Mouse (Mus musculus) frontal cortex, postnatal 36 days (tissue): Measurements from ENCODE around the gene Myo19.
"Not testable (repeated sequence)": the region's sequence is repeated elsewhere in the genome, so short reads cannot be mapped to it uniquely, and the experiment has no call there.

ENCODE experiments used
- DNase-seq, 2 experiments: peaks; one replicate each; pipeline ENCODE4 v3.0.0; 2022; ENCODE audit warnings: low spot score in 2 of 2

Myo19 gene

DNA sequence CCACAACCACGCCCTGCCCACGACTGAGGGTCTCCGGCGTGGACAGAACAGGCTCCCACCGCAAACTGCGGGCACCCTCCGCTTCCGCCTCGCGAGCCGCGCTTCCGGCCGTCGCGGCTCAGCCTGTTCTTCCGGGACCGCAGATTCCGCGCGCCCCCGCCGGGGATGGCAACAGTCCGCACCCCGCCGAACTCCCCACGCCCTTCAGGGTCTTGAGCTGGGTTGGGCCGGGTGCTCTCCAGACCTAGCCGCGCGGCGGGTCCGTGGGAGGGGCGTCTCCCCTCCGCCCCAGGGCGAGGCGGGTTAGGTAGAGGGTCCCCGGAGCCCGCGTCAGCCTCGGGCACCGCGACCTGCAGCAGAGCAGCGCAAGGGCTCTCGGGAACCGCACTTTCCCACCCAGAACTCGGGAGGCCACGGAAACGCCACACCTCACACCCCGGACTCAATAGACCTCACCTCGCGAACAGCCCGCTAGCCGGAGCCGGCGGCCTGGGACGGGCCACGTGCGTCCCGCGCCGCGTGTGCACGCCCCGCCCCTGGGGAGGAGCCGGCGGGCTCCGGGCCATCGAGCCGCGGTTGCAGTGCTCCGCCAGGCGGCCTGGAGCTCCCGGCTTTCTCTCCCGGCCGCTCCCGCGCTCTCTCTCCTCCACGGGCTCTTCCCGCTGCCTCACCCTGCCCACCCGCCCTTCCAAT, at the start of gene Myo19, which contains the start of gene Pigw:
TSS of gene Myo19 (plus strand) at position 377 of the 693 bp plus-strand sequence.
TSS of gene Pigw (minus strand) at position 514 of the 693 bp plus-strand sequence.
- peak; percentile 75 to 78 for DNase-seq

DNA sequence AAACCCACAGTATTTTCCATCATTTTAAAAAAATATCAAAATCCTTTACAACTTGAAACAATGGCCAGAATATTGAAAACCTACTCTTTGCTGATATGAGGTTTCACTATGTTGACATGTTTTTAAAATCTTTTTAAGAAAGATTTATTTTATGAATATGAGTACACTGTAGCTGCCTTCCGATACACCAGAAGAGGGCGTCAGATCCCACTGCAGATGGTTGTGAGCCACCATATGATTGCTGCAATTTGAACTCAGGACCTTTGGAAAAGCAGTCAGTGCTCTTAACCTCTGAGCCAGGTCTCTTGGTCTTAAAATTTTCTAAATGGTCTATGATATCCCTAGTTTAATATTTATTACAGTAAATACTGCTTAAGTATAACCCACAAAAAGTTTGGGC, 40.6 kb upstream of the Myo19 start:
- no peak for DNase-seq

DNA sequence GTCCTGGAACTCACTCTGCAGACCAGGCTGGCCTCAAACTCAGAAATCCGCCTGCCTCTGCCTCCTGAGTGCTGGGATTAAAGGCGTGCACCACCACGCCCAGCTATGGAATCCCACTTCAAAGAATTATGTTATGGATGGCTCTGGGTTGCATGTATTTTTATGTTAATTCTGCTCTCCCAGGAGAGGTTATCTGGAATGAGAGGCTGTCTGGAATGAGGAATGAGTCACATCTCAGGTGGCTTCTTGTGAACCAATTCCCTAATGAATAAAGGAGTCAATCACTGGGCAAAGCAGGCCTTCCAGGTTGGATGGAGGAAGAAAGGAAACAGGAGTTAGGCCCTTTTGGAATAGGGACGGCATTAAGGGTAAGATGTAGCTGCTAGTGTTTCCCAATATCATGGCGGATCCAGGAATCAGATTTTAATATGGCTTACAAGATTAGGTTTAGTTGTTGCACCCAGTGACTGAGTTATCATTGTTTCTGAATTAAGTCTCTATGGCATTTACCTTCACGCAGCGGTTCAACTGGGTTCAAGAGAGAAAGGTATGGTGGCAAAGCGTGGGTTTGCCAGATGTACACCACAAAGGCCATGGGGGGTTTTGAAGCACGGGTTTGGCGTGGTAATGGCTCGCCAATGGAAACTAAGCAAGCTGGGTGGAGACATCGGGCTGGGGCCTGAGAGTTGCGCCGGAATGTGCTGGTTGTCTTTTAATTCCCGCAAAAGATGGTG, 33.0 kb upstream of the Myo19 start:
- no peak for DNase-seq

DNA sequence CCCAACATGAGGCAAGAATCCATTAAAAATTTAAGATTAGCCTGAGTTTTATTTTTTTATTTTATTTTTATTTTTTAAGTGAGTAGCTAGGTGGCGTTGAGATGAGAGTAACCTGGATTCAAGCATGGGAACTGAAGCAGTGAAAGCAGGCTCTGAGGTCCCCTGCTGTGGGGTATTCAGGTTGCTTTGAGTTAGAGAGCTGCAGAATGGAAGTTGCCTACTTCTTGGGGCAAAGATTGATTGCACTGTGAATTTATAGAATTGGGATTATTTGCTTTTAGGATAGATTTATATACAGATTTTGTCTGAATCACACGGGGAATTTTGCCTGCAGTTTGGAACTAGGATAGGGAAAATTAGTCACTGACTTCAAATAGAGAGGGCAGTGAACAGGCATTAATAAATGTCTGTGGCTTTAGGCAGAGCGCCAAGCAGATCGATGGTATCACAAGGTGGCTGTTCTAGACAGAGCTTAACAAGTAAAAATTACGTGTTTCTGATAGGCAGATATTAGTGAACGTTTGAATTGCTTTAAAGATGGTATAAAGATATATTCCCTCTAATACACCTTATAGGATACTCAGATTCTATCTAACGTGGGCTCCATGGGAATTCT, 32.4 kb upstream of the Myo19 start:
- no peak for DNase-seq

DNA sequence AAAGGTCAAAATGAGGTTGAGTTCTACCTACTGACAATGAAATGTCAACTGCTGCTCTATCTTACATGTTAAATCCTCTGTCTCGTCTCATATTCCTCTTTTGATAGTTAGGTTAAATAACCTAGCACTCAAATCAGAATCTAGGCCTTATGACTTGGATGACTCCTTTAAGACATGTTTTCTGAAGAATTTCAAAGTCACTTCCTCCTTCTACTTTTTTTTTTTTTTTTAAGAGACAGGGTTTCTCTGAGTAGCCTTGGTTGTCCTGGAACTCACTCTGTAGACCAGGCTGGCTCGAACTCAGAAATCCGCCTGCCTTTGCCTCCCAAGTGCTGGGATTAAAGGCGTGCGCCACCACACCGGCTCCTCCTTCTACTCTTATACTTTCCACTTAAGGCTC, 24.7 kb upstream of the Myo19 start:
- no peak for DNase-seq

DNA sequence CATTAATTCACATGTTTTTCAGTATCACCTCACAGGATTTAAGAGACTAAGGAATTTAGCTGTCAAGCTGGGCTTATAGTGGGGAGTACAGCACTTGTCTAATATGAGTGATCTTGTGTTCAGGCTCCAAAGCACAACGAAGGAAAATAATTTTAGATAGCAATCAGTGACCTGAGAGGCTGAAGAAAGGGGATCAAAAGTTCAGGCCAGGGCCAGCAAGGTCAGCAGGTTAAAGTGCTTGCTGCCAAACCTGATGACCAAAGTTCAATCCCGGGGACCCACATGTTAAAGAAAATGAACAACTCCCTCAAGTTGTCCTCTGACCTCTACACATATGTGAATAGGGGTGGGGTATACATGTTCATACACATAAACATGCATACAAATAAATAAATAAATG, 14.7 kb upstream of the Myo19 start:
- no peak for DNase-seq

DNA sequence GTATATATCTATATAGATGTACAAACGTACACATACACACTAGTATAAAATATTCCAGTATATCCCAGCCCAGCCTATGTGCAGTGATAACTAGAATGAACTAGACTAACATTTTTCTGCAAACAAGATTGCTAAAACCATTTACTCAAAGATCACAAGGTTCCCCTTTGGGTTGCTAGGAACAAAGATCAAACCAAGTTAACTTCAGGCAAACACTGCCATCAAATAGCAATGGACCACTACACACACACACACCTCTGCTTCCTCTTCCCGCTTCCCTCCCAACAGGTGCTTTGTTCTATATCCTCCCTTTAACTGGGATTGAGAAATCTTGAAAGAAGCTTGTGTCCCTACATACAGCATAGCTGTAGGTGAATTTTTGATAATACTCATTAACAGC, 12.4 kb upstream of the Myo19 start:
- no peak for DNase-seq

DNA sequence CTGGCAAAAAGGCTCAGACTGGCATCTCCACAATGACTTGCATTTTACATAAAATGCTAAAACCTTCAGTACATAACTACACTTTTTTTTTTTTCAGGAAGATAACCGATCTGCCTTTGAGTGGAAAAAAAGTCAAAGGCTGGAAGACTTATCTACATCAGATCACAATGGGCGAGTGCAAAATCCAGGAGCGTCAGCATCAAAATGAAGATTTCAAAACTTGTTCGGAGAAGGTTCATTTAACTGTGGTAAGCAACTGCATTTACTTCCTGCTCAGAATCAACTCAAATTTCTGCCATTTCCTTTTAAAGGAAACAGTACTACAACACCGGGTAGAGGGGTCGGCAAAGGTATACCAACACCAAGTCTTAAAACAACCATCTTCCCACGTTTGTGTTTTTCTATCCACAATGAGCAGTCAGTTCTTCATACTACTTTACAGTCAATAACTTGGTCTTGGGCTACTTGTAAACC, 11.1 kb upstream of the Myo19 start:
- no peak for DNase-seq

DNA sequence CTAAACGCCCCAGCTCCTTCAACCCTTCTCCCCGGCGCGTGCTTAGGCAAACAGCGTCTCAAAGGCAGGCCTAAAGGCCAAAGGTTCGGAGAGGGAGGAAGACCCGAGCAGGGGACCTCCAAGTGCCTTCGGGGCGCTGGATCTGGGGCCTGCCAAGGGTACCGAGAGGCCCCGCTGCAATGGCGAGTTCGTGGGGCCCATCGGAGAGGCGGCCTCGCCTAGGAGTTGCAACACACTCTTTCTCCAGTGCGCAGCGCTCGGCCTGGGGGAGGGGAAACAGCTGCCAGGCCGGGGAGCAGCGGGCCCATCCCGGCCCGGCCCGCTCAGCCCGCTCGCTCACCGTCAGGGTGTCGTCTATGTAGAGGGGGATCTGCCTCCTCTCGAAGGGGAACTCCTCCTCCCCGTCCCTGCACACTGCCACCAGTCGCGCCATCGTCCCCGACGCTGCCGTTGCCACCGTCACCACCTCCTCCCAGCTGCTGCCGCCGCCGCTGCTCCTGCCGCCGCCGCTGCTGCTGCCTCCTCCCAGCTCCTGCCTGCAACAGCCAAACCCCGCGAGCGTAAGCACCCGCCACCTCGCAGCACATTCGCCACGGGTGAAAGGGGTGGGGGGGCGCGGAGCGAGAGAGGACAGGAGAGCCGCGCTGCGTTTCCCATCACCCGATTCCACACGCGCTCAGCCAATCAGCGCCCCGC, 10.3 kb upstream of the Myo19 start:
- peak; percentile 90 to 93 for DNase-seq

DNA sequence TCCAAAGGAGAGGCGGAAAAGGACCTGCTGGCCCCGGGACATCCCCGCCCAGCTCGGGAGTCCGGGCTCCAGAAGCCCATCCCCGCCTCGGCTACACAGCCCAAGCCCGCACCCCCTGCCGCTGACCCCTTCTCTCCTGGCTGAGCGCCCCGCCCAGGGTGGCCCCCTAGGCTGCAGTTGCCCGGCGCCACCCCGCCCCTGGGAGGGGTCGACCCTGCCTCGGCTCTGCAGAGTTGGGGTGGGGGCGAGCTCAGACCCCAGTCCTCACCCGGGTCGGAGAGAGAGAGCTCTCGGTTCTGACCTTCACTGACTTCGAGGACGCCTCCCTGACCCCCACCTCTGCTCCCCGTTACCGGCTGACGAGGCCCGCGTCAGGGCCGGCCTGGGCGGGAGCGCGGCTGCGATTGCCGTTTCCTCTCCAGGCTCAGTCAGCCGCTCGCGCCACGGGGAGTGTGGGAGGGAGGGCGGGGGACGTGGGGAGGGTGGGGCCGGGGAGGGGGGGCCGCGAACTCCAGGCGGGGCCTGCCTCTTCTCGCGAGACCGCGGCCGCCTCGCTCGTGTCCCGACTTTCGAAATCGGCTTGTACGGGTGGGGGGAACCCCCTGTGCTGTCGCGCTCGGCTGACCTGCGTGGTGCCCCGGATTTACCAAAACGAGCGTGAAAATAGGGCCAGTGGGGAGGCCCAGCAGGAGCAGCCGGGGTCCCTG, 9.5 kb upstream of the Myo19 start, which contains the start of gene Ggnbp2:
TSS of gene Ggnbp2 (minus strand) at position 481 of the 707 bp plus-strand sequence.
- peak; percentile 88 to 89 for DNase-seq

DNA sequence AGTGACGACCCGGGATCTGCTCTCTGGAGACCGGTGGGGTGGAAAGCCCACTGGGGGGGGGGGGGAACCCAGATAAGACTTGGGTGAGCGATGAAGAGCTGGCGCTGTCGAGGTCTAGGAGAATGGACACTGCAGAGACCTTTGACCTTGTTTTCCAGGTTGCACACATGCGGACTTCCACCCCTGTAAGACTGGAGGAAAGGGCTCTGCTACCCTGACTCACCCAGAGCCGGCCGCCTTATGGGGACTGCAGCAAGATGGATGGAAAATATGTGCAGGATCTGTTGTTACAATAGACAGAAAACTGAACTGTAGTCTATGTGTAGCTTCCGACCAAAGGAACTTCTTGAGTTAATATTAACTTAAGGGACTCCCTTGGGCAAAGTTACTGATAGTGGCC, 8.9 kb upstream of the Myo19 start:
- no peak for DNase-seq

DNA sequence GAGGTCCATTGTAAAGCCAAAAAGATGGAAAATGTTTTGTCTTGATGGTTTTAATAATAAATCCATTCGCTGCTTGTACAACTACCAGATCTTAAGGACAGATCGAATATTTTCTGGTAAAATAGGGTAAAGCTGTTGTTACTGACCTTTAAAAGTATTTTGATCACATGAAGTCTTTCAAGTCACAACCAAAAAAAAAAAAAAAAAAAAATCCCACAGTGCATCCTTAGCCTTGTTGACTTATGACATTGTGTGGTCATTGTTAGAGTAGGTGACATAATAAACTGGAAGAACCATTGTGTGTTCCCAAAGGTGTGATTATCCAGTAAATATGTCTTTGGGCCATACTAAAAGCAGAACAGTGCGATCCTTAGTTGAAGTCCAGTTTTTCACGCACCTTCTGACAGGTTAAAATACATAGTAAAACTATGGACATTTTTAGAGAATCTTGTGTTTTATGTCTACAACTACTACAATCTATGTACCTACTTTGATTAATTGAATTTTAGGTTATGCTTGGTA, 8.3 kb upstream of the Myo19 start:
- no peak for DNase-seq

DNA sequence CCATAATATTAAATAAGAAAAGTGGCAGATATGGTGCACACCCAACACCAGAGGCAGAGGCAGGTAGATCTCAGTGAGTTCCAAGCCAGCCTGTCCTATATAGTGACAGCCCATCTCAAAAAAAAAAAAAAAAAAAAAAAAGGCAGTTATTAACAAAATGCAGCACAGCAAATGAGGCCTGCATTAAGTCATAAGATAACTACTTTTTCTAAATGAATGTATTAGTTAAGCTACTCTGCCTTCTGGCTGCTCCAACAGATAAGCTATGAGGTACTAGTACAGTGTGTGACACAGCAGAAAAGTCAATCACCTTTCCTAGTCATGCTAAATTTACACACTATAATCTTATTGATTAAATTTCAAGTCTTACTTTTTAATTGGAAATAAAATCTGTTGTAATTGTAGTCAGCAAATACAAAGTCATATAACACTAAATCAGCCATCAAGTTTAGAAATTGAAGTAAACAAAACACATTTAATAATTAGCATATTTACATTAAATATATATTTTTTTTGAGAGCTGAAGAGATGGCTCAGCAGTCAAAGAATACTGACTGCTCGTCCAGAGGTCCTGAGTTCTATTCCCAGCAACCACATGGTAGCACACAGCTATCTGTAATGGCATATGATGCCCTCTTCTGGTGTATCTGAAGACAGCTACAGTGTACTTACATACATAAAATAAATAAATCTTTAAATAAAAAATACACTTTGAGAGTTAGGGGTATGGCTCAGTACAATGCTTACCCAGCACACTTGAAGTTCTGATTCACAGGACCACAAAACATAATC, 6.7 kb upstream of the Myo19 start:
- no peak for DNase-seq

DNA sequence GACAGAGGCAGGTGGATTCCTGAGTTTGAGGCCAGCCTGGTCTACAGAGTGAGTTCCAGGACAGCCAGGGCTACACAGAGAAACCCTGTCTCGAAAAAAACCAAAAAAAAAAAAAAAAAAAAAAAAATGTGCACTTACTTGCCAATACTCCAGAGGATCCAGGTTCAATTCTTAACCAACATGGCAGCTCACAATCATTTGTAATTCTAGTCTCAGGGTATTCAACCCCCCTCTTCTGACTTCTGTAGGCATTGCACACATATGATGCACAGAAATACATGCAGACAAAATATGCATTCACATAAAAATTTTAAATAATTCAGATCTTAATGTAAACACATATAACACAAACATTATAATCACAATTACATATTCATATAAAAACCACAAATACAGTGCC, 3.9 kb upstream of the Myo19 start:
- not testable (repeated sequence) for DNase-seq

DNA sequence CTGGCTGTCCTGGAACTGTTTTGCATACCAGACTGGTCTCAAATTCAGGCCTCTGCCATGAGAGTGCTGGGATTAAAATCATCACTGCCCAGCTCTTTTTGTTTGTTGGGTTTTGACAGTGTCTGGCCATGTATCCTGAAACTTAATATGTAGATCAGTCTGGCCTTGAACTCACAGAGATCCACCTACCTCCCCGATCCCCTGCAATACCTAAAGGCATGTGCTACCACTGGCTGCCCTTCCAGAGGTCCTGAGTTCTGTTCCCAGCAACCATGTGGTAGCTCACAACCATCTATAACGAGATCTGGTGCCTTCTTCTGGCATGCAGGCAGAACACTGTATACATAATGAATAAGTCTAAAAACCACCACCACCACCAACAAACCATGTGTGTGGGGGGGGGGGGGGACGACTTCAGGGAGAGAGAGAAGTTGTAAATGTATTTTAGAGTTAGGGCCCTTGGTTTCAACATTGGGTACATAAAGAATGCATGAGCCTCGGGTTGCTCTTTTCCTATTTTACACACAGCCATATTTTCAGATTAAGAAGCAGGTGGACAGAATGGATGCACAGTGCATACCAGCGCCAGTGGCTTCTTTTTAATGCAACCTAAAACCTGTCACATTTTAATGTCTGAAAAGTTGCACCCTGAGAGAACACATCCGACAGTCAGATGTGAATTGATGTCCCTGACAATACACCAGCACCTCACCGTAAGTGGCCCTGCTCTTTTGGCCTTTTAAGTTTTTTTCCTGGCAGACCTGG, 759 bp upstream of the Myo19 start:
- DNase-seq, result no peak

DNA sequence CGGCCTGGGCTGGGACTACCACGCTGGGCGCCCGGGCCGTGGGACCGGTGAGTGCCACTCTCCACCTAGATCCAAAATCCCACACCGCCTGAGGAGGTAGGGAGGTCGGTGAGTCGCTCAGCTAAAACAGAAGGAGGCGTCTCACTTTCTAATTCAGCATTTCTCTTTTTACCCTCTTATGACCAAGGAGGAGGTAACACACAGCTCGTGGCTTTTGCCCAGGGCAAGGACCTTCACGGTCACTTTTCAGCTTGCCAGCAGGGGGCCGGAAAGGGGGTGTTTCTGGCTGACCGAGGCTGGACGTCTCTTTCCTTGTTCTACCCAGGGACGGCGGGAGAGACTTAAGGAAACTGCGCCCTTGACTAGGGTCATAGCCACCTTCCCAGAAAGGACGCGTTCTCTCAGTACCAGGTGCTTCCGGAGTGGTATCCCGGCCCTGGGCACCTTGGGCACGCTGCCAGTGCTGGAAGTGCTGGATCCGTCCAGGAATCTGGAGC, 565 bp downstream of the Myo19 start:
- no peak for DNase-seq

DNA sequence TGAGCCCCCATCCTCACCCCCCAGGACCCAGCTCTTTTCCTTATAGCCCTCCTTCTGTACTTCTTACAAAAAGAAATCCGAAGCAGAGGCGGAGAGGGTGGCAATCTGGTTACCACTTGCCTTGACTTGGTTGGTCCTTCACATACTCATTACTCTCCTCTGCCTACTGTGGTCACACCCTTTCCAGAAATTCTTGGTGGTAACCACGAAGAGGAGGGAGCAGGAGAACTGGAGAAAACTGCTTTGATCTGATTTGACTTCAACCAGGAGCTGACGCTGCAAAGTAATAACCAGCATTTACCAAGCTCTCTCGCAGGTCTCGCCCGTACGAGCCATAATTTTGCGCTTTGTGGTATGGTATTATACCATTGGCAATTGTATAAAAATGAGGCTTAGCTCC, 1.0 kb downstream of the Myo19 start:
- DNase-seq, result no peak

DNA sequence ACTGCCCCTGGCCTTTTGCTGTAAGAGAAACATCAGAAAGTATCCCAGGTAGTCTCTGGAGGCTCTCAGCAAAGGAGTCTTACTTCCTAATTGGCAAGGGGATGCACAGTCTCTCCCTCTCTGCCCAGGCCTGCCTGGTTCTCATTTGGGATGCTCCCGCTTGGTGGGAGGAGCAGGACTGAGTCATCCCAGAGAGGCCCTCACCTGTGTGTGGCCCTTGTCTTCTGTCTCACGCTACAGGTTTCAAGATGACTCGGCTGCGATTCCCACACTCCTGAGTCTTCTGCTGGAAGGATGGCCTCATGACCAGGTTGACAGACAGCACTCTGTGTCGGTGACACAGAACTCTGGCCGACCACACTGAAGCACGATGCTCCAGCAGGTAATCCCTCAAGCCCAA, 2.4 kb downstream of the Myo19 start:
- DNase-seq, result no peak

DNA sequence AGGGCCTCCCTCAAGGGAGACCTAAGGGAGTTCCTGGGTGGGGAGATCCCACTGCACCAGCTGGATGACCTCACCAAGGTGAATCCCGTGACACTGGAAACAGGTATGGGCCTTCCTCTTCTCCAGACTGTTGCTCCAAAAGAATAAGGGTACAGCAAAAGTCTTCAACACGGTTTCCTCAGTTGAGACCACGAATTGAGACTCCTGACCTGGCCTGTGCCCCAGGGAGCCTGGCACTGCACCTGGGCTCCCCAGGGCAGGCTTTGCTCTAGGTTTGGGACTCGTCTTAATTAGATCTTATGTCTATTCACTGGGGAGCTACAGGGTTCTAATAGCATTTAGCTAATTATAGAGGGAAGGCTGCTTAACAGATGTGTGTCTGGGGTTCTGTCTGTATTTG, 5.3 kb downstream of the Myo19 start:
- DNase-seq, result no peak
